Mouse (Mus musculus): ENCODE data around the gene Pygo2. TPM values are rescaled to one million over a fixed set of nuclear protein-coding genes. Genes with fewer than 3 reads are reported as not detected.
"Not testable (repeated sequence)": the region's sequence is repeated elsewhere in the genome, so short reads cannot be mapped to it uniquely, and the experiment has no call there.

Gene Pygo2
- polyA plus RNA-seq, 1 experiment: 18.1 TPM

GRCm38 (mm10) chr3:89421810-89422473, 8.1 kb upstream of the Pygo2 start:
- Histone ChIP-seq H3K4me1 (ENCODE audit: control insufficient read depth, insufficient read depth, low read length) (peaks cover 24% of the 10 kb centered on the region), H3K36me3 (ENCODE audit: control insufficient read depth, insufficient read depth, low read length) (no peaks in the 10 kb centered on the region; the same call in none of the 2 replicates), H3K27me3 (ENCODE audit: control insufficient read depth, insufficient read depth, low read length) (no peaks in the 10 kb centered on the region), H3K4me3 (ENCODE audit: control insufficient read depth, low read depth, low read length) (peak overlapping the region; percentile 50), H3K27ac (ENCODE audit: control insufficient read depth, insufficient read depth, low read depth, low read length) (no peak overlapping the region)
- no peak for TF ChIP-seq CTCF (IDR thresholded peaks at IDR 0.05; ENCODE audit: control insufficient read depth, insufficient read depth, insufficient replicate concordance, low read depth, low read length)
- no peak for TF ChIP-seq POLR2A (IDR thresholded peaks at IDR 0.05; ENCODE audit: control insufficient read depth, low read depth, low read length)

DNA sequence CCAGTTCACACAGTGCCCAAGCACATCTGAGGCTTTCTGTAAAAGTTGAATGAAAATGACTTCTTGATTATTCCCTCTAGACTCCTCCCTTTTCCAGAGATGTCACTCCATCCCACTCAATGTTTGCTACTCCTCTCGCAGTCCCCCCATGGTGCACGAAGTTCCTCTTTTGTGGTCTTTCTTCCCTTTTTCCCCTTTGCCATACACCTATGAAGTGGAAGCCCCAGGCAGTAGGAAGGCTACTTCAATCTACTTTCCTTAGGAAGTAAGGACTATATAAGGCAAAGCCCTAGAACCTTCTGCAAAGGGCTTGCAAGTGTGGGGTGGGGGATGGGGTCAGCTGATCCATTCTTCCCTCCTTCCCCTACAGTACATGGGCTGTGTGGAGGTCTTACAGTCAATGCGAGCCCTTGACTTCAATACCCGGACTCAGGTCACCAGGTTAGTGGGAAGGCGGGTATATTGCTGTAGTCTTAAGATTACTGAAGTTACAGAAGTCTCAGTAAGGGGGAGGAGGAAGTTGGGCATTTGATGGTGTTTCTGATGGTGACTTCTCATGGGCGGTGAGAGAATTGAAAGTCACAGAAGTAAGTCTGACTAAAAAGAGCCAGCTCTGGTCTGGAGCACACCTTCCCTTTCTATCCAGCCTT, 7.3 kb upstream of the Pygo2 start:
- Histone ChIP-seq H3K27me3 (ENCODE audit: control insufficient read depth, insufficient read depth, low read length) (no peaks in the 10 kb centered on the region), H3K27ac (ENCODE audit: control insufficient read depth, insufficient read depth, low read depth, low read length) (no peak overlapping the region), H3K4me3 (ENCODE audit: control insufficient read depth, low read depth, low read length) (no peak overlapping the region), H3K4me1 (ENCODE audit: control insufficient read depth, insufficient read depth, low read length) (peaks cover 24% of the 10 kb centered on the region), H3K36me3 (ENCODE audit: control insufficient read depth, insufficient read depth, low read length) (no peaks in the 10 kb centered on the region; the same call in none of the 2 replicates)
- TF ChIP-seq POLR2A (IDR thresholded peaks at IDR 0.05; ENCODE audit: control insufficient read depth, low read depth, low read length) (no peak), CTCF (IDR thresholded peaks at IDR 0.05; ENCODE audit: control insufficient read depth, insufficient read depth, insufficient replicate concordance, low read depth, low read length) (no peak)

GRCm38 (mm10) chr3:89424416-89425140, 5.4 kb upstream of the Pygo2 start:
- no peak for TF ChIP-seq CTCF (IDR thresholded peaks at IDR 0.05; ENCODE audit: control insufficient read depth, insufficient read depth, insufficient replicate concordance, low read depth, low read length)
- TF ChIP-seq POLR2A (IDR thresholded peaks at IDR 0.05; ENCODE audit: control insufficient read depth, low read depth, low read length): no peak
- Histone ChIP-seq H3K27ac (ENCODE audit: control insufficient read depth, insufficient read depth, low read depth, low read length) (no peak overlapping the region), H3K36me3 (ENCODE audit: control insufficient read depth, insufficient read depth, low read length) (no peaks in the 10 kb centered on the region; the same call in none of the 2 replicates), H3K27me3 (ENCODE audit: control insufficient read depth, insufficient read depth, low read length) (no peaks in the 10 kb centered on the region), H3K4me3 (ENCODE audit: control insufficient read depth, low read depth, low read length) (no peak overlapping the region), H3K4me1 (ENCODE audit: control insufficient read depth, insufficient read depth, low read length) (peaks cover 20% of the 10 kb centered on the region)

DNA sequence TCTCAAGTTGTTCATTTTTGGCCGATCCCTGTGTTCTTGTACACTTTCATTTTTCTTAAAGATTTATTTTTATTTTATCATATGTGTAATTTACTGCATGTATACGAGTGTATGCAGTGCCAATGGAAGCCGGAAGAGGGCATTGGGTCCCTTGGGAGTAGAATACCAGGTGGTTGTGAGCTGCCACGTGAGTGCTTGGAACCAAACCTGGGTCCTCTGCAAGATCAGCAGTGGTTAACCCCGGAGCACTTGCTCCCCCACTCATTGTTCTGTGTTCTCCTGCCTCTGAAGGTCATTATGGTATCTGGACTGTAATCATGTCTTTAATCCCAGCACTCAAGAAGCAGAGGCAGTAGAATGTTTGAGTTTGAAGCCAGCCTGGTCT, 4.9 kb upstream of the Pygo2 start:
- H3K27me3 ChIP-seq (ENCODE audit: control insufficient read depth, insufficient read depth, low read length): no peaks in the 10 kb centered on the region
- TF ChIP-seq CTCF (IDR thresholded peaks at IDR 0.05; ENCODE audit: control insufficient read depth, insufficient read depth, insufficient replicate concordance, low read depth, low read length): no peak
- no peak for TF ChIP-seq POLR2A (IDR thresholded peaks at IDR 0.05; ENCODE audit: control insufficient read depth, low read depth, low read length)
- H3K4me3 ChIP-seq (ENCODE audit: control insufficient read depth, low read depth, low read length): no peak overlapping the region
- peaks cover 14% of the 10 kb centered on the region for H3K4me1 ChIP-seq (ENCODE audit: control insufficient read depth, insufficient read depth, low read length)
- no peak overlapping the region for H3K27ac ChIP-seq (ENCODE audit: control insufficient read depth, insufficient read depth, low read depth, low read length)
- no peaks in the 10 kb centered on the region; the same call in none of the 2 replicates for H3K36me3 ChIP-seq (ENCODE audit: control insufficient read depth, insufficient read depth, low read length)

DNA sequence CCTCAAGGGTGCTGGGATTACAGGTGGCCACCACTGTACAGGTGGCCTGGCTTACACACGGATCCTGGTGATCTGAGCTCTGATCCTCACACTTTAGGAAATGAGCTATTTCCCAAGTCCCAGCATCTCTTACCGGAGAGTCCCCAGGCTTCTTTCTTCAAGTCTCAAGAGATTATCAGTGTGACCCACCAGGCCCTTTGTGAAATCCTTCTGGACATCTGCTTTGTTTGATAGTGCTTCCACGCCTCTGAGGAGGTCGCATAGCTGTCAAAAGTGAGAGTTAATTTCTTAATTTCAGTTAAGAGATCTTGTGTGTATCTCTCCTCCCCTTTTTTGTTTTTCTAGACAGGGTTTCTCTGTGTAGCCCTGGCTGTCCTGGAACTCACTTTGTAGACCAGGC, 4.1 kb upstream of the Pygo2 start:
- Histone ChIP-seq H3K27me3 (ENCODE audit: control insufficient read depth, insufficient read depth, low read length) (no peaks in the 10 kb centered on the region), H3K4me1 (ENCODE audit: control insufficient read depth, insufficient read depth, low read length) (peaks cover 12% of the 10 kb centered on the region), H3K36me3 (ENCODE audit: control insufficient read depth, insufficient read depth, low read length) (no peaks in the 10 kb centered on the region; the same call in none of the 2 replicates), H3K4me3 (ENCODE audit: control insufficient read depth, low read depth, low read length) (no peak overlapping the region), H3K27ac (ENCODE audit: control insufficient read depth, insufficient read depth, low read depth, low read length) (no peak overlapping the region)
- no peak for TF ChIP-seq POLR2A (IDR thresholded peaks at IDR 0.05; ENCODE audit: control insufficient read depth, low read depth, low read length)
- TF ChIP-seq CTCF (IDR thresholded peaks at IDR 0.05; ENCODE audit: control insufficient read depth, insufficient read depth, insufficient replicate concordance, low read depth, low read length): no peak

- not testable (repeated sequence) for H3K36me3 ChIP-seq (ENCODE audit: control insufficient read depth, insufficient read depth, low read length); H3K27me3 ChIP-seq (ENCODE audit: control insufficient read depth, insufficient read depth, low read length); H3K4me3 ChIP-seq (ENCODE audit: control insufficient read depth, low read depth, low read length); H3K27ac ChIP-seq (ENCODE audit: control insufficient read depth, insufficient read depth, low read depth, low read length); H3K4me1 ChIP-seq (ENCODE audit: control insufficient read depth, insufficient read depth, low read length)
Measured at GRCm38 (mm10) chr3:89429021-89429420, 993 bp upstream of the Pygo2 start.

DNA sequence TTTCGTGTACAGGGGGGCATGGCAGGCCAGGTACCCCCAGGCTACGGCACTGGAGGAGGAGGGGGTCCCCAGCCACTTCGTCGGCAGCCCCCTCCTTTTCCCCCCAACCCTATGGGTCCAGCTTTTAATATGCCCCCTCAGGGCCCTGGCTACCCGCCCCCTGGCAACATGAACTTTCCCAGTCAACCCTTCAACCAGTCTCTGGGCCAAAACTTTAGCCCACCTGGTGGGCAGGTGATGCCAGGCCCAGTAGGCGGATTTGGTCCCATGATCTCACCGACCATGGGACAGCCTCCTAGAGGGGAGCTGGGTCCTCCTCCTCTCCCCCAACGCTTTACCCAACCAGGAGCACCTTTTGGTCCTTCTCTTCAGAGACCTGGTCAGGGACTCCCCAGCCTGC, 2.6 kb downstream of the Pygo2 start:
- no peaks in the 10 kb centered on the region for H3K27me3 ChIP-seq (ENCODE audit: control insufficient read depth, insufficient read depth, low read length)
- no peaks in the 10 kb centered on the region; the same call in 1 of the 2 replicates for H3K36me3 ChIP-seq (ENCODE audit: control insufficient read depth, insufficient read depth, low read length)
- no peak for TF ChIP-seq POLR2A (IDR thresholded peaks at IDR 0.05; ENCODE audit: control insufficient read depth, low read depth, low read length)
- no peak for TF ChIP-seq CTCF (IDR thresholded peaks at IDR 0.05; ENCODE audit: control insufficient read depth, insufficient read depth, insufficient replicate concordance, low read depth, low read length)
- H3K4me1 ChIP-seq (ENCODE audit: control insufficient read depth, insufficient read depth, low read length): peaks cover 22% of the 10 kb centered on the region
- H3K27ac ChIP-seq (ENCODE audit: control insufficient read depth, insufficient read depth, low read depth, low read length): no peak overlapping the region
- no peak overlapping the region; the same call in 1 of the 2 replicates for H3K4me3 ChIP-seq (ENCODE audit: control insufficient read depth, low read depth, low read length)

All from testis, adult 2 months (tissue).